Mouse (Mus musculus) heart, embryonic 10.5 days (tissue): ENCODE data around the gene Trim58. TPM values are rescaled to one million over a fixed set of nuclear protein-coding genes. Genes with fewer than 3 reads are reported as not detected.

Experiments
- DNase-seq: peaks from one replicate; pipeline ENCODE4 v3.0.0-alpha.2; 2017; ENCODE audit warnings: low spot score
- H3K27ac ChIP-seq: fragments of 300-500 bp; sonication (generic); 2 replicates; pipeline ENCODE4 v1.5.1; 2016; ENCODE audit warnings: mild to moderate bottlenecking
- H3K27me3 ChIP-seq: fragments of 300-500 bp; sonication (generic); 2 replicates; pipeline ENCODE4 v1.6.1; 2016; ENCODE audit warnings: mild to moderate bottlenecking; ENCODE audit not compliant: poor library complexity, insufficient read depth, severe bottlenecking
- H3K36me3 ChIP-seq: fragments of 300-500 bp; sonication (generic); 2 replicates; pipeline ENCODE4 v1.6.1; 2016; ENCODE audit warnings: mild to moderate bottlenecking, moderate library complexity
- H3K4me1 ChIP-seq: fragments of 300-500 bp; sonication (generic); 2 replicates; pipeline ENCODE4 v1.6.1; 2016; ENCODE audit warnings: mild to moderate bottlenecking
- H3K4me3 ChIP-seq: fragments of 300-500 bp; sonication (generic); 2 replicates; pipeline ENCODE4 v1.5.1; 2016; ENCODE audit warnings: mild to moderate bottlenecking, moderate library complexity
- H3K9me3 ChIP-seq: fragments of 300-500 bp; sonication (generic); 2 replicates; pipeline ENCODE4 v1.6.1; 2016; ENCODE audit warnings: mild to moderate bottlenecking, moderate library complexity
- WGBS: fragments of 180-500 bp; shearing (Covaris S2); methylation state at CpG from one replicate; pipeline ENCODE4 v1.1.7; 2016; 5-methylcytosine and 5-hydroxymethylcytosine counted together
- polyA plus RNA-seq: library from polyadenylated mRNA; unstranded; fragments of >200 nt; fragmentation: Nextera tagmentation; extraction: Ambion mirVana; gene quantifications from 2 replicates; pipeline ENCODE4 v1.2.1, GENCODE M21; 2016

The Trim58 gene
- polyA plus RNA-seq, result 1.1 and 1.2 TPM in 2 replicates

GRCm38 (mm10) chr11:58640272-58640867 is at the start of gene Trim58:
Gene Trim58, plus strand, starts transcription at chr11:58640465.
- DNase-seq, result peak; percentile 80
- H3K4me1 ChIP-seq, result peaks cover 9% of the 10 kb centered on the region
- 2% methylated on average over 34 of the region's 34 CpGs for WGBS
- H3K27me3 ChIP-seq, result peaks cover 47% of the 10 kb centered on the region
- peak within 1 kb of the TSS; percentile 58 for H3K4me3 ChIP-seq
- H3K36me3 ChIP-seq, result no peaks in the 10 kb centered on the region
- peak within 1 kb of the TSS; percentile 83 for H3K27ac ChIP-seq
- H3K9me3 ChIP-seq, result no peaks in the 10 kb centered on the region

- DNase-seq, result no peak
- H3K27me3 ChIP-seq, result no peaks in the 10 kb centered on the region
- 82% methylated on average over 6 of the region's 6 CpGs for WGBS
- H3K36me3 ChIP-seq, result no peaks in the 10 kb centered on the region
- no peak within 1 kb of the TSS for H3K27ac ChIP-seq
- no peaks in the 10 kb centered on the region for H3K9me3 ChIP-seq
- H3K4me3 ChIP-seq, result no peak within 1 kb of the TSS
- no peaks in the 10 kb centered on the region for H3K4me1 ChIP-seq
Observed at GRCm38 (mm10) chr11:58594814-58595213, 45.5 kb upstream of the Trim58 start, which contains the start of gene Olfr324. Gene Olfr324, plus strand, starts transcription at chr11:58595114.

- H3K27ac ChIP-seq, result no peak overlapping the region
- H3K9me3 ChIP-seq, result no peaks in the 10 kb centered on the region
- WGBS, result 82% methylated on average over 13 of the region's 13 CpGs
- no peaks in the 10 kb centered on the region for H3K27me3 ChIP-seq
- H3K4me1 ChIP-seq, result no peaks in the 10 kb centered on the region
- H3K36me3 ChIP-seq, result no peaks in the 10 kb centered on the region
- no peak overlapping the region for H3K4me3 ChIP-seq
- DNase-seq, result no peak
Observed at GRCm38 (mm10) chr11:58597837-58598236, 42.4 kb upstream of the Trim58 start.

GRCm38 (mm10) chr11:58602062-58602461 is 38.2 kb upstream of the Trim58 start:
- Histone ChIP-seq H3K36me3 (no peaks in the 10 kb centered on the region), H3K27me3 (no peaks in the 10 kb centered on the region), H3K9me3 (no peaks in the 10 kb centered on the region), H3K4me3 (no peak overlapping the region), H3K27ac (no peak overlapping the region), H3K4me1 (no peaks in the 10 kb centered on the region)
- no peak for DNase-seq

- 80% methylated on average over 6 of the region's 6 CpGs for WGBS
- H3K27ac ChIP-seq, result no peak overlapping the region
Observed at GRCm38 (mm10) chr11:58602800-58603560, 37.3 kb upstream of the Trim58 start.

GRCm38 (mm10) chr11:58604688-58605087 is 35.6 kb upstream of the Trim58 start:
- Histone ChIP-seq H3K36me3 (no peaks in the 10 kb centered on the region), H3K9me3 (no peaks in the 10 kb centered on the region), H3K4me3 (no peak overlapping the region), H3K27me3 (no peaks in the 10 kb centered on the region), H3K27ac (no peak overlapping the region), H3K4me1 (no peaks in the 10 kb centered on the region)
- no peak for DNase-seq
- WGBS, result 59% methylated on average over 2 of the region's 2 CpGs

More at GRCm38 (mm10) chr11:58602800-58603560, 37.3 kb upstream of the Trim58 start:
- no peak overlapping the region for H3K4me3 ChIP-seq
- H3K9me3 ChIP-seq, result no peaks in the 10 kb centered on the region
- H3K27me3 ChIP-seq, result no peaks in the 10 kb centered on the region
- no peaks in the 10 kb centered on the region for H3K36me3 ChIP-seq
- H3K4me1 ChIP-seq, result no peaks in the 10 kb centered on the region
- DNase-seq, result no peak

GRCm38 (mm10) chr11:58605228-58605627 is 35.0 kb upstream of the Trim58 start:
- Histone ChIP-seq H3K27me3 (no peaks in the 10 kb centered on the region), H3K36me3 (no peaks in the 10 kb centered on the region), H3K4me3 (no peak overlapping the region), H3K4me1 (no peaks in the 10 kb centered on the region), H3K9me3 (no peaks in the 10 kb centered on the region), H3K27ac (no peak overlapping the region)
- no peak for DNase-seq
- 55% methylated on average over 3 of the region's 3 CpGs for WGBS

- WGBS, result 76% methylated on average over 12 of the region's 12 CpGs
- DNase-seq, result no peak
- Histone ChIP-seq H3K36me3 (no peaks in the 10 kb centered on the region), H3K9me3 (no peaks in the 10 kb centered on the region), H3K27ac (no peak overlapping the region), H3K27me3 (no peaks in the 10 kb centered on the region), H3K4me1 (no peaks in the 10 kb centered on the region), H3K4me3 (no peak overlapping the region)
Observed at GRCm38 (mm10) chr11:58606177-58606919, 33.9 kb upstream of the Trim58 start.

- Histone ChIP-seq H3K4me3 (no peak overlapping the region), H3K4me1 (no peaks in the 10 kb centered on the region), H3K36me3 (no peaks in the 10 kb centered on the region), H3K27ac (no peak overlapping the region), H3K9me3 (no peaks in the 10 kb centered on the region), H3K27me3 (no peaks in the 10 kb centered on the region)
- WGBS, result 79% methylated on average over 6 of the region's 6 CpGs
- DNase-seq, result no peak
Observed at GRCm38 (mm10) chr11:58607030-58607429, 33.2 kb upstream of the Trim58 start.

- 76% methylated on average over 3 of the region's 3 CpGs for WGBS
- Histone ChIP-seq H3K36me3 (no peaks in the 10 kb centered on the region), H3K9me3 (no peaks in the 10 kb centered on the region), H3K4me3 (no peak overlapping the region), H3K27me3 (no peaks in the 10 kb centered on the region; the same call in 1 of the 2 replicates), H3K27ac (no peak overlapping the region), H3K4me1 (peaks cover 8% of the 10 kb centered on the region)
- no peak for DNase-seq
Observed at GRCm38 (mm10) chr11:58613359-58613758, 26.9 kb upstream of the Trim58 start.

- no peaks in the 10 kb centered on the region for H3K9me3 ChIP-seq
- peaks cover 10% of the 10 kb centered on the region for H3K4me1 ChIP-seq
- no peaks in the 10 kb centered on the region for H3K36me3 ChIP-seq
- H3K27me3 ChIP-seq, result no peaks in the 10 kb centered on the region; the same call in 1 of the 2 replicates
- H3K27ac ChIP-seq, result no peak overlapping the region
- DNase-seq, result no peak
- H3K4me3 ChIP-seq, result no peak overlapping the region
Observed at GRCm38 (mm10) chr11:58614526-58614925, 25.7 kb upstream of the Trim58 start.

GRCm38 (mm10) chr11:58615975-58616374 is 24.3 kb upstream of the Trim58 start, which contains the start of gene 2210407C18Rik:
Gene 2210407C18Rik, minus strand, starts transcription at chr11:58616075.
- H3K27me3 ChIP-seq, result no peaks in the 10 kb centered on the region; the same call in 1 of the 2 replicates
- no peaks in the 10 kb centered on the region for H3K36me3 ChIP-seq
- peaks cover 10% of the 10 kb centered on the region for H3K4me1 ChIP-seq
- H3K9me3 ChIP-seq, result no peaks in the 10 kb centered on the region
- 79% methylated on average over 4 of the region's 4 CpGs for WGBS
- no peak for DNase-seq
- H3K27ac ChIP-seq, result no peak within 1 kb of the TSS
- no peak within 1 kb of the TSS for H3K4me3 ChIP-seq

GRCm38 (mm10) chr11:58618369-58618768 is 21.9 kb upstream of the Trim58 start:
- no peak overlapping the region for H3K27ac ChIP-seq
- H3K4me1 ChIP-seq, result peaks cover 10% of the 10 kb centered on the region
- no peaks in the 10 kb centered on the region for H3K27me3 ChIP-seq
- no peaks in the 10 kb centered on the region for H3K36me3 ChIP-seq
- H3K9me3 ChIP-seq, result no peaks in the 10 kb centered on the region
- no peak overlapping the region for H3K4me3 ChIP-seq
- WGBS, result 50% methylated on average over 3 of the region's 3 CpGs
- no peak for DNase-seq
